Mouse (Mus musculus) embryonic stem cell, embryonic (primary cell): ENCODE measurements at regions not wholly inside any gene's neighbourhood (a gene's known extent, or its start where the extent isn't known, plus 50 kb on each side); places are given as distances from the start of the nearest gene placed in this dataset.

ENCODE experiments used
- CTCF ChIA-PET, 4 experiments: fragments of 300-600 bp in 2 of 4; fragments of 350-600 bp in 2 of 4; sonication (Branson Sonifier 250); formaldehyde crosslinking; loops; one replicate each; lab custom pipeline; 2022; ENCODE audit warnings: inconsistent platforms in 2 of 4; lab: Charles Lee
- POLR2A ChIA-PET, 4 experiments: fragments of 300-600 bp in 2 of 4; fragments of 350-600 bp in 2 of 4; sonication (Branson Sonifier 250); formaldehyde crosslinking; loops; one replicate each; lab custom pipeline; 2022; ENCODE audit warnings: antibody characterized with exemption in 4 of 4, inconsistent platforms in 1 of 4; lab: Charles Lee

GRCm38 (mm10) chr15:53399663-53400553, 484.8 kb upstream of the Gm7489 start:
- CTCF ChIA-PET: no interaction called here
- POLR2A ChIA-PET: interaction anchor here in 2 of 4 experiments (0.6 kb wide), 2 partner anchors 596 to 673 kb away, joined by 3 to 6 read pairs; no protein-coding TSS in a partner anchor

DNA sequence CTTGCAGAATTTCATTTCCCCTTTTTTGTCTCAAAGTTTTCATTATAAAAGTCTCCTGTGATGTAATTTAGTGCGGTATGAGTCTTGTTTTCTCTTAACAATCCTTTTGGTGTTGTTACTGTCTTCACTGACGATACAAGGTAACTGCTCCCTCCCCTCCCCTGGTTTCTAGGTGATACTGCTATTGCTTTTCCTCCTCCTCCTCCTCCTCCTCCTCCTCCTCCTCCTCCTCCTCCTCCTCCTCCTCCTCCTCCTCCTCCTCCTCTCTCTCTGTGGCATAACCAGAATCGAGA, 484.2 kb upstream of the Gm7489 start:
- CTCF ChIA-PET: no interaction called here
- POLR2A ChIA-PET: interaction anchor here in 2 of 4 experiments (0.6 kb wide), 2 partner anchors 596 to 674 kb away, joined by 3 to 6 read pairs; no protein-coding TSS in a partner anchor
